Mouse (Mus musculus) bone marrow macrophage, adult 2 months (primary cell): ENCODE data around the gene Actn1.

Experiments
- CTCF ChIP-seq: IDR thresholded peaks from 2 replicates; pipeline ENCODE4 v1.5.1; 2012; ENCODE audit warnings: low read depth, mild to moderate bottlenecking, low read length, moderate library complexity
- POLR2A ChIP-seq: IDR thresholded peaks from 2 replicates; pipeline ENCODE4 v1.6.1; 2012; ENCODE audit warnings: mild to moderate bottlenecking, low read depth, low read length, borderline replicate concordance

GRCm38 (mm10) chr12:80184041-80184440, 76.1 kb downstream of the Actn1 start:
- TF ChIP-seq CTCF (no peak), POLR2A (no peak)
